Mouse (Mus musculus): ENCODE results near the gene Acsm4. TPM values are rescaled to one million over a fixed set of nuclear protein-coding genes. Genes with fewer than 3 reads are reported as not detected.

The Acsm4 gene
- total and polyA plus RNA-seq, 3 experiments = not detected

GRCm38 (mm10) chr7:119749942-119750341 lies 60.1 kb downstream of the Acsm4 start:
- dilution Hi-C loops (cut with MboI; ENCODE audit: extremely low pct_ligation_motif_present, extremely low pct_unique_long_range_greater_than_20kb, low sequenced_read_pairs) = no loop called here
- Histone ChIP-seq H3K27ac (ENCODE audit: insufficient read depth, low read depth) (no peak overlapping the region), H3K4me3 (replicated peaks in 1 of 3; ENCODE audit: low read depth in 2 of 3, low read length in 2 of 3, poor library complexity in 1 of 3) (no peak overlapping the region), H3K9ac (ENCODE audit: insufficient read depth, low read depth) (no peak overlapping the region), H3K79me2 (replicated peaks; ENCODE audit: control insufficient read depth, extremely low read depth, insufficient read depth, poor library complexity, severe bottlenecking) (no peaks in the 10 kb centered on the region), H3K36me3 (replicated peaks in 1 of 2; ENCODE audit: control insufficient read depth in 1 of 2, insufficient read depth in 1 of 2, low read length in 1 of 2) (no peaks in the 10 kb centered on the region), H3K27me3 (replicated peaks) (no peaks in the 10 kb centered on the region), H3K9me3 (replicated peaks; ENCODE audit: low read length) (no peaks in the 10 kb centered on the region), H3K4me2 (ENCODE audit: insufficient read depth, low read depth, poor library complexity, severe bottlenecking) (no peak overlapping the region), H3K4me1 (ENCODE audit: control insufficient read depth in 1 of 2, insufficient read depth in 2 of 2) (no peaks in the 10 kb centered on the region)
- TF ChIP-seq HCFC1 (IDR thresholded peaks at IDR 0.05; ENCODE audit: low read depth, low read length) (no peak), RCOR1 (conservative IDR thresholded peaks at IDR 0.05; ENCODE audit: low read depth, low read length) (no peak), EP300 (IDR thresholded peaks at IDR 0.05; ENCODE audit: low read length) (no peak), MAFK (IDR thresholded peaks at IDR 0.05; ENCODE audit: insufficient replicate concordance, low read length) (no peak), JUN (IDR thresholded peaks at IDR 0.05; ENCODE audit: insufficient read depth, low read depth, low read length) (no peak), SIN3A (IDR thresholded peaks at IDR 0.05; ENCODE audit: low read length) (no peak), UBTF (IDR thresholded peaks at IDR 0.05; ENCODE audit: low read depth, low read length) (no peak), ZMIZ1 (IDR thresholded peaks at IDR 0.05; ENCODE audit: low read depth, low read length) (no peak), POLR2A (IDR thresholded peaks at IDR 0.05; ENCODE audit: low read depth, low read length) (no peak), MEF2A (IDR thresholded peaks at IDR 0.05; ENCODE audit: borderline replicate concordance, low read depth, low read length) (no peak)
- no peak for DNase-seq (ENCODE audit: extremely low read depth)
- in situ Hi-C loops (cut with MboI; ENCODE audit: low pct_ligation_motif_present, low pct_unique_long_range_greater_than_20kb, low sequenced_read_pairs) = no loop called here

GRCm38 (mm10) chr7:119753696-119754095 lies 63.9 kb downstream of the Acsm4 start:
- Histone ChIP-seq H3K4me3 (replicated peaks in 1 of 3; ENCODE audit: low read depth in 2 of 3, low read length in 2 of 3, poor library complexity in 1 of 3) (no peak overlapping the region), H3K4me2 (ENCODE audit: insufficient read depth, low read depth, poor library complexity, severe bottlenecking) (no peak overlapping the region), H3K36me3 (replicated peaks in 1 of 2; ENCODE audit: control insufficient read depth in 1 of 2, insufficient read depth in 1 of 2, low read length in 1 of 2) (no peaks in the 10 kb centered on the region), H3K27me3 (replicated peaks) (peaks cover 2% of the 10 kb centered on the region), H3K4me1 (ENCODE audit: control insufficient read depth in 1 of 2, insufficient read depth in 2 of 2) (no peaks in the 10 kb centered on the region), H3K79me2 (replicated peaks; ENCODE audit: control insufficient read depth, extremely low read depth, insufficient read depth, poor library complexity, severe bottlenecking) (no peaks in the 10 kb centered on the region), H3K9ac (ENCODE audit: insufficient read depth, low read depth) (no peak overlapping the region), H3K27ac (ENCODE audit: insufficient read depth, low read depth) (no peak overlapping the region), H3K9me3 (replicated peaks; ENCODE audit: low read length) (no peaks in the 10 kb centered on the region)
- TF ChIP-seq MAFK (IDR thresholded peaks at IDR 0.05; ENCODE audit: insufficient replicate concordance, low read length) (no peak), ZKSCAN1 (IDR thresholded peaks at IDR 0.05; ENCODE audit: borderline replicate concordance, low read depth, low read length) (no peak), MEF2A (IDR thresholded peaks at IDR 0.05; ENCODE audit: borderline replicate concordance, low read depth, low read length) (no peak), UBTF (IDR thresholded peaks at IDR 0.05; ENCODE audit: low read depth, low read length) (no peak), RAD21 (IDR thresholded peaks at IDR 0.05; ENCODE audit: low read depth, low read length) (no peak), ZNF384 (IDR thresholded peaks at IDR 0.05; ENCODE audit: low read depth, low read length) (no peak), MAX (IDR thresholded peaks at IDR 0.05; ENCODE audit: low read length) (no peak), POLR2A (IDR thresholded peaks at IDR 0.05; ENCODE audit: low read depth, low read length) (no peak), PAX5 (IDR thresholded peaks at IDR 0.05; ENCODE audit: low read length) (no peak), USF1 (IDR thresholded peaks at IDR 0.05; ENCODE audit: low read depth, low read length) (no peak), IRF4 (IDR thresholded peaks at IDR 0.05; ENCODE audit: low read depth, low read length) (no peak), MAZ (IDR thresholded peaks at IDR 0.05; ENCODE audit: low read depth, low read length) (no peak)
- in situ Hi-C loops (cut with MboI; ENCODE audit: low pct_ligation_motif_present, low pct_unique_long_range_greater_than_20kb, low sequenced_read_pairs) = no loop called here
- DNase-seq (ENCODE audit: extremely low read depth) = no peak
- dilution Hi-C loops (cut with MboI; ENCODE audit: extremely low pct_ligation_motif_present, extremely low pct_unique_long_range_greater_than_20kb, low sequenced_read_pairs) = no loop called here
